Mouse (Mus musculus) neural tube, embryonic 13.5 days (tissue): Measurements from ENCODE around the gene Zfp398. TPM values are rescaled to one million over a fixed set of nuclear protein-coding genes. Genes with fewer than 3 reads are reported as not detected.

Experiments
- ATAC-seq: fragments of 200-750 bp; cut with Nextera tagmentation; 2 replicates; pipeline ENCODE4 v1.8.0; 2017; ENCODE audit warnings: low read depth, mild to moderate bottlenecking, moderate TSS enrichment, moderate library complexity
- H3K27ac ChIP-seq: fragments of 300-500 bp; sonication (generic); replicated peaks from 2 replicates; pipeline ENCODE4 v1.5.1; 2015; ENCODE audit warnings: moderate library complexity, mild to moderate bottlenecking, inconsistent platforms
- H3K27me3 ChIP-seq: fragments of 300-500 bp; sonication (generic); 2 replicates; pipeline ENCODE4 v1.6.1; 2015; ENCODE audit warnings: mild to moderate bottlenecking, inconsistent platforms
- H3K36me3 ChIP-seq: fragments of 300-500 bp; sonication (generic); 2 replicates; pipeline ENCODE4 v1.6.1; 2015; ENCODE audit warnings: mild to moderate bottlenecking, inconsistent platforms
- H3K4me1 ChIP-seq: fragments of 300-500 bp; sonication (generic); replicated peaks from 2 replicates; pipeline ENCODE4 v1.6.1; 2015; ENCODE audit warnings: inconsistent platforms
- H3K4me2 ChIP-seq: fragments of 300-500 bp; sonication (generic); 2 replicates; pipeline ENCODE4 v1.6.1; 2015; ENCODE audit warnings: inconsistent platforms, mild to moderate bottlenecking, moderate library complexity
- H3K4me3 ChIP-seq: fragments of 300-500 bp; sonication (generic); 2 replicates; pipeline ENCODE4 v1.5.1; 2015; ENCODE audit warnings: mild to moderate bottlenecking, inconsistent platforms
- H3K9ac ChIP-seq: fragments of 300-500 bp; sonication (generic); 2 replicates; pipeline ENCODE4 v1.6.1; 2015; ENCODE audit warnings: moderate library complexity, mild to moderate bottlenecking, inconsistent platforms
- H3K9me3 ChIP-seq: fragments of 300-500 bp; sonication (generic); 2 replicates; pipeline ENCODE4 v1.6.1; 2016; ENCODE audit warnings: inconsistent platforms
- WGBS: fragments of 180-500 bp; shearing (Covaris S2); methylation state at CpG from one replicate; pipeline ENCODE4 v1.1.7; 2015; 5-methylcytosine and 5-hydroxymethylcytosine counted together
- polyA plus RNA-seq: library from polyadenylated mRNA; unstranded; fragments of >200 nt; fragmentation: Nextera tagmentation; extraction: Ambion mirVana; gene quantifications from 2 replicates; pipeline ENCODE4 v1.2.1, GENCODE M21; 2015

Zfp398 gene
- polyA plus RNA-seq, 1 experiment from 2014 or later: 15.7 TPM

DNA sequence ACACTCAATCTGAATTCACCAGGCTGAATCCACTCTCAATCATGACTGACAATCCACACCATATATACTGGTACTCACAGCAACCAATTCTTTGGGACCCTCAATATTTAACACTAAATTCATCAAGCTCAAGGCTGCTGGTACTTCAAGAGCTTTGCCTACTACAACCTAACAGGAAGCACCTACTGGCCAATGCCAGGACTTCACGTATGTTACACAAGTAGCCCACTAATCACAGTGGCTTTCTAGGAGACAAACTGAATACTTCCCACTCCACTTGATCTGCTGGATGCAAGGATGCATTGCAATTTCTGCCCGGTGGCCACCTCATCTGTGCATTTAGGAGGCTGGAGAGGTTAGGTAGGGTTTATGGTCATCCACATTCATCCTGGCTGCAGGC lies 25.3 kb upstream of the Zfp398 start:
- no peaks in the 10 kb centered on the region for H3K9me3 ChIP-seq
- peaks cover 23% of the 10 kb centered on the region for H3K36me3 ChIP-seq
- no peak overlapping the region for H3K27ac ChIP-seq
- H3K4me2 ChIP-seq: peak overlapping the region; percentile 74
- peaks cover 52% of the 10 kb centered on the region for H3K4me1 ChIP-seq
- peak overlapping the region; percentile 10; the same call in 1 of the 2 replicates for H3K9ac ChIP-seq
- H3K4me3 ChIP-seq: no peak overlapping the region
- H3K27me3 ChIP-seq: no peaks in the 10 kb centered on the region
- 69% methylated on average over 2 of the region's 2 CpGs for WGBS
- no peak for ATAC-seq

DNA sequence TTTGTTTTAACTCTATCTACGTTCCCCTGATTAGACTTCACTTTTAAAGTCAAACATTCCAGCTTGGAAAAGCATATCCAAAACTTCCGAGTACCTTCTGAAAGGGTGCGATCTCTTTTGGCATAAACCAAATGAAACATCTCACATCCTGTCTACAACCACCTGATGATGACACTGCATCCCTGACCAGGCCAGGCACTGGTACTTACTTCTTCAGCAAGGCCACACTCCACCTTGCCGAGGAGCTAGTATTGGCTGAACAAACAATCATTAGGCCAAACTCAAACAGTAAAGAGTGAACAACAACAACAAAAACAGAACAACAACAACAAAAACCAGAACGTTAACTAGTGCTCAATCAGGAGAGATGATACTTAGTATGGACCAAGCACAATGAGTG lies 24.1 kb upstream of the Zfp398 start:
- H3K4me2 ChIP-seq: peak overlapping the region; percentile 74
- H3K36me3 ChIP-seq: peaks cover 11% of the 10 kb centered on the region
- no peaks in the 10 kb centered on the region for H3K9me3 ChIP-seq
- no peak for ATAC-seq
- peak overlapping the region; percentile 95 for H3K9ac ChIP-seq
- no peak overlapping the region for H3K27ac ChIP-seq
- peaks cover 52% of the 10 kb centered on the region for H3K4me1 ChIP-seq
- H3K27me3 ChIP-seq: no peaks in the 10 kb centered on the region
- H3K4me3 ChIP-seq: peak overlapping the region; percentile 87
- WGBS: 70% methylated on average over 5 of the region's 5 CpGs

DNA sequence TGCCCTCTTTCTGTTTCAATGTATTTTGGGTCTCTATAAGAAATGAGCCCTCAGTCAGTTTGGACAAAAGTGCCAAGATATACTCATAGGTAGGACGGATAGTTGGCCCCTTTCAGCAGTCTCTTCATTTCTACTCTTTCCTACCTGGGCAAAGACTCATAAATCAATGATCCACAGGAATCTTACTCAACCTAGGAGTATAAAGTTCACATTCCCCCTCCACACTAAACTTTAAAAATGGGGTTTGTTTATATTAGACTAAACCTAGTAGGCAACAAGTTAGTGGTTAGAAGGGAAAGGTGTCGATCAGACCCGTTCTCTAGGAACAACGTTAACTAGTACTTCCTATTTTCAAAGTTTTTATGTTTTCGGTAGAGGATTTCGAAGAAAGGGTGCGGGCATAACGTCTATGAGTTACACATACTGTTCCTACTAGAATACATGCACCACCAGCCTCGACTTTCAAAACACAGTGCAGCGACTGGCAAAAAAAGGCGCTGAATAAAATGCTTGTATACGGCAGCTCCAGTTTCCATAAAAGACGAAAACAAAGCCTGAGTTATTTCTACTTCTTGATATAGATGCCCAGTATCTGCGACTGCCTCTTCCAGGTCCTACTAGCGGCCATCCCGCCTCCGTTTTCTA lies 23.1 kb upstream of the Zfp398 start:
- Histone ChIP-seq H3K9ac (peak overlapping the region; percentile 95), H3K4me2 (peak overlapping the region; percentile 74), H3K36me3 (peaks cover 7% of the 10 kb centered on the region), H3K4me3 (peak overlapping the region; percentile 87), H3K27ac (peak overlapping the region; percentile 95), H3K4me1 (peaks cover 52% of the 10 kb centered on the region), H3K9me3 (no peaks in the 10 kb centered on the region), H3K27me3 (no peaks in the 10 kb centered on the region)
- no peak for ATAC-seq
- WGBS: under 1% methylated on average over 17 of the region's 17 CpGs

DNA sequence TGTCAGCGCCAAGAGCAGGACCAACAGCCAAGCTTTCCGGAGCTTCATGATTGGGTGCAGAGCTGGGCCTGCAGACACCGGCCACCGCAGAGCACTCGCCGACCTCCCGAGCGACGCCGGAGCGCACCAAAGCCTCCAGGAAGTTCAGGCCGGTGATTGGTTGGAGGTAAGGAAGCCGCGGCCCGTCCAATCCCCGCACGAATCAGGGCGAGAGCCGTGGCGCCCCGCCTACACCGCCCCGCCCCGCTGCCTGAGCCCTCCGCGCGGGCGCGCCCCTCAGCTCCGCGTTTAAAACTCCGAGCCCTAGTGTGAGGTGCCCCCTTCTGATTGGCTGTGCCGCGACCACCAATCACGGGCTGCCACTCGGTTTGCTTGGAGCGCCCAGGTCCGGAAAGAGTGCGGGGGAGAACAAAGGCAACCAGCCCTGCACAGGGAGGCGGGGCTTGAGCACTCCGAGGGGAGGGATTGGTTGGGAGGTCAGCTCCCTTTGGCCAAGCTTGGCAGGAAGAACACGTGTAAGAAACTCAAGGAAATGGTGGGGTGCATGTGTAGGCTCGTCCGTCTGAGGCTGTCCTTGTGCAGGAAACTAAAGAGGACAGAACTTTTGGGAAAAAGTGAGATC lies 22.1 kb upstream of the Zfp398 start, which contains the start of gene Pdia4:
Gene Pdia4, minus strand, starts transcription at position 174 of the 622 bp plus-strand sequence.
- H3K4me2 ChIP-seq: peak within 1 kb of the TSS; percentile 74
- peak; percentile 100 for ATAC-seq

DNA sequence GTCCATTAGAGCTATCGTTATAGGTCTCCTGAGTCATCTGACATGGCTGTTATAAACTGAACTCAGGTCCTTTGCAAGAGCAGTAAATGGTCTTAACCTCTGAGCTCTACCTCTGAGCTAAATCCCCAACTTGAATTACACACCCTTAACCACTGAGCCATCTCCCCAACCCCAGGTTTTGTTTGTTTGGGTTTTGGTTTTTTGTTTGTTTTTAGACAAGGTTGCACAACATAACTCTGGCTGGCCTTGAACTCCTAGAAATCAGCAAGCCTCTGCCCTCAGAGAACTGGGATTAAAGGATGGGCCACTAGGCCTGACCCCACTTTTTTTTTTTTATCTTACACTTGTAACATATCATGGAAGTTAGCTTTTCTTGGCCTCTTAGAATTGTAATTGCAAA lies 19.3 kb upstream of the Zfp398 start:
- H3K9me3 ChIP-seq: no peaks in the 10 kb centered on the region
- H3K36me3 ChIP-seq: peaks cover 40% of the 10 kb centered on the region
- H3K4me2 ChIP-seq: no peak overlapping the region
- no peak overlapping the region for H3K4me3 ChIP-seq
- H3K27me3 ChIP-seq: no peaks in the 10 kb centered on the region
- no peak overlapping the region for H3K9ac ChIP-seq
- H3K4me1 ChIP-seq: peaks cover 22% of the 10 kb centered on the region
- H3K27ac ChIP-seq: no peak overlapping the region
- WGBS: 95% methylated on average over 1 of the region's 1 CpGs
- ATAC-seq: no peak

More for the DNA sequence above, 22.1 kb upstream of the Zfp398 start, which contains the start of gene Pdia4:
- Histone ChIP-seq H3K4me1 (peaks cover 48% of the 10 kb centered on the region), H3K9me3 (no peaks in the 10 kb centered on the region), H3K4me3 (peak within 1 kb of the TSS; percentile 87), H3K27me3 (no peaks in the 10 kb centered on the region), H3K27ac (peak within 1 kb of the TSS; percentile 95), H3K9ac (peak within 1 kb of the TSS; percentile 95), H3K36me3 (peaks cover 12% of the 10 kb centered on the region)
- WGBS: under 1% methylated on average over 44 of the region's 44 CpGs

DNA sequence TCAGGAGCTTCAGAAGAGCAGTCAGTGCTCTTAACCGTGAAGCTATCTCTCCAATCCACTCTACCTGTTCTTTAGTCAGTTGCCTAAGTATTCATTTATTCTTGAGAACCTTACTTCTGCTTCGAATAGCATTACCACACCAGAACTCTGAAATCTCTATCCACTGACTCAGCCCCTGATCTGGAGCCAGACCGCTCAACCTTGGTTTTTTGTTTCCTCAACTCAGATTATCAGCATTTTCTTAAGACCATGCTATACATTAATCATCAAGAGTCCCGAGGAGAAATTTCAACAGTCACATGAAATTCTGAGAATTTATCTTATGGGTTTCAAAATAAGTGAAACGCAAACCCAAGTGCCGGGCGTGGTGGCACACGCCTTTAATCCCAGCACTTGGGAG lies 16.7 kb upstream of the Zfp398 start:
- Histone ChIP-seq H3K4me2 (no peak overlapping the region), H3K4me3 (no peak overlapping the region), H3K27me3 (no peaks in the 10 kb centered on the region), H3K4me1 (peaks cover 8% of the 10 kb centered on the region; the same call in 1 of the 2 replicates), H3K27ac (no peak overlapping the region), H3K36me3 (peaks cover 64% of the 10 kb centered on the region), H3K9me3 (no peaks in the 10 kb centered on the region), H3K9ac (no peak overlapping the region)
- WGBS: 96% methylated on average over 8 of the region's 8 CpGs
- ATAC-seq: no peak

DNA sequence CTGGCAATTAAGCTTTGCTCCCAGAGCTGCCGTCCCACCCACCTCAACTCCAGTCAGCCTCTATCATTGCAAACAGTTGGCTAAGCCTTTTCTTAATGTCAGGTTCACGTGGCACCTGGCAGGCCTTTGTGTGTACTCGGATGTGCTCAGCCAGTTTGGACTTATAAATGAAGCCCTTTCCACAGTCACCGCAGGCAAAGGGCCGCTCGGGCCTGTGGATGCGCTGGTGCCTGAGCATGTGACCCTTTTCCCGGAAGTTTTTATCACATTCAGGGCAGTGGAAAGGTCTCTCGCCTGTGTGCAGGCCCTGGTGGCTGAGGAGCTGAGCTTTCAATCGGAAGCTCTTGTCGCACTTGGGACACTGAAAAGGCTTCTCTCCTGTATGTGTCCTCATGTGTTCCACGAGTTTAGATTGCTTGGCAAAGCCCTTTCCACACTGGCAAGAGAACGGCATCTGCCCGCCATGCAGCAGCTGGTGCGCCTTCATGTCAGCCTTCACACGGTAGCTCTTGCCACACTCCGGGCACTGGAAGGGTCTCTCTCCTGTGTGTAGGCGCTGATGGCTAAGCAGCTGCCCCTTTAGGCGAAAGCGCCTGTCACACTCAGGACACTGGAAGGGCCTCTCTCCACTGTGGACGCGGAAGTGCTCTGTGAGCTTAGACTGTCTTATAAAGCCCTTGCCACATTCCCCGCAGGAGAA lies 15.7 kb upstream of the Zfp398 start:
- H3K9ac ChIP-seq: no peak overlapping the region
- WGBS: 92% methylated on average over 23 of the region's 23 CpGs

DNA sequence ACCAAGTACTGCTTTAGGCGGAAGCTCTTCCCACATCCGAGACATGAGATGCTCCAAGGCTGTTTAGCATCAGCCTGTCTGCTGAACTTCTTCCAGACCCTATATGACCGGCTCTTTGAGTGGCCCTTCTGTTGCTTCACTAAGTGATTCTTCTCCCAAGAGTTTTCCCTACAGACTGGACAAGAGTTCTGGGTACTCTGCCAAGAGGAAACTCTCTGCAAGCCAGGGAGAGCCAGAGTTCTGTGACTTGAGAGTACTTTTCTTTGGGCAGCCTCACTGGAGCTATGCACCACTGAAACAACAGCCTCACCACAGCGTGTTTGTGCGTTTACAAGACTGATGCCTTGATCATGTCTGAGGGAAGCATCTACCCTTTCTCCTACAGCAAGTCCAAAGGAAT lies 14.2 kb upstream of the Zfp398 start:
- H3K4me2 ChIP-seq: no peak overlapping the region
- no peaks in the 10 kb centered on the region for H3K4me1 ChIP-seq
- peaks cover 89% of the 10 kb centered on the region for H3K36me3 ChIP-seq
- no peak overlapping the region for H3K4me3 ChIP-seq
- H3K9ac ChIP-seq: no peak overlapping the region
- no peak overlapping the region for H3K27ac ChIP-seq
- ATAC-seq: no peak
- H3K27me3 ChIP-seq: no peaks in the 10 kb centered on the region
- 95% methylated on average over 5 of the region's 5 CpGs for WGBS
- H3K9me3 ChIP-seq: no peaks in the 10 kb centered on the region

More for the DNA sequence above, 15.7 kb upstream of the Zfp398 start:
- no peaks in the 10 kb centered on the region for H3K9me3 ChIP-seq
- peaks cover 75% of the 10 kb centered on the region for H3K36me3 ChIP-seq
- H3K27me3 ChIP-seq: no peaks in the 10 kb centered on the region
- no peak for ATAC-seq
- no peak overlapping the region for H3K4me3 ChIP-seq
- H3K27ac ChIP-seq: no peak overlapping the region
- H3K4me1 ChIP-seq: no peaks in the 10 kb centered on the region
- no peak overlapping the region for H3K4me2 ChIP-seq

DNA sequence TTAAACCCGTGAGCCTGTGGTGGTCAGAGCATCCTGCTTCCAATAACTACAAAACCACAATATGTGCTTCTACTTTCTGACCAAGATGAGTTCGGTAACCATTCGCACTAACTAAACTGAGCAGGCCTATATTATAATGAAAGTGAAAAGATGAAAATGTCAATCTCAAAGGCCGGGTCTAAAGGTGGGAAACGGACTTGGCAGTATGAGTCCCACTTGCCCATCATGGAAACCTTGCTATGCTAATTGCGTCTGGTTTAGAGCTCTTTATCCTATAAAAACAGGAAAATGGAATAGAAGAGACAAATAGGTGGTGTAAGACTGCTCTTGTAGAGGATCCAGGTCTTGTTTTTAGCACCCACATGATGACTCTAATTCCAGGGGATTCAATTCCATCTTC lies 13.7 kb upstream of the Zfp398 start:
- Histone ChIP-seq H3K4me3 (no peak overlapping the region), H3K27ac (no peak overlapping the region), H3K4me2 (no peak overlapping the region), H3K9me3 (no peaks in the 10 kb centered on the region), H3K9ac (no peak overlapping the region), H3K27me3 (no peaks in the 10 kb centered on the region), H3K4me1 (no peaks in the 10 kb centered on the region), H3K36me3 (peaks cover 92% of the 10 kb centered on the region)
- WGBS: 90% methylated on average over 6 of the region's 6 CpGs
- no peak for ATAC-seq

DNA sequence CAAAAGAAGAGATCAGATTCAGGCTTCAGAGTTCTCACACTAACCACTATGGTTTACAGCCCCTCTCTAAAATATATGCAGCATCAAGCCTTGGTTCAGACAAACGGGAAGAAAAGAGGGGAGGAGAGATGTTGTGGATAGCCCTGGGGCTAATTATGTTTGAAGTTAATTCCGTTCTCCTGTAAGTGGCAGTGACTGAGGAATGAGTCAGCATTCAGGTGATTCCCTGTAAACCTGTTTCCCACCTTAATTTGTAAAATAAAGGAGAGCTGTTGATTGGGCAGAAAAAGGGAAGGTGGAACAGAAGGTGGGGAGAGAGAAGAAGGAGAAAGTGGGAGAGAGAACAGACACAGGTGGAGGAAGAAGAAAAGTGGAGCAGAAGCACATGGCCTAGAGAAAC lies 11.2 kb upstream of the Zfp398 start:
- Histone ChIP-seq H3K9me3 (no peaks in the 10 kb centered on the region), H3K4me3 (no peak overlapping the region), H3K27ac (no peak overlapping the region), H3K4me1 (peaks cover 15% of the 10 kb centered on the region), H3K9ac (no peak overlapping the region), H3K4me2 (no peak overlapping the region), H3K36me3 (peaks cover 71% of the 10 kb centered on the region), H3K27me3 (no peaks in the 10 kb centered on the region)
- ATAC-seq: no peak
- 58% methylated on average over 2 of the region's 2 CpGs for WGBS

DNA sequence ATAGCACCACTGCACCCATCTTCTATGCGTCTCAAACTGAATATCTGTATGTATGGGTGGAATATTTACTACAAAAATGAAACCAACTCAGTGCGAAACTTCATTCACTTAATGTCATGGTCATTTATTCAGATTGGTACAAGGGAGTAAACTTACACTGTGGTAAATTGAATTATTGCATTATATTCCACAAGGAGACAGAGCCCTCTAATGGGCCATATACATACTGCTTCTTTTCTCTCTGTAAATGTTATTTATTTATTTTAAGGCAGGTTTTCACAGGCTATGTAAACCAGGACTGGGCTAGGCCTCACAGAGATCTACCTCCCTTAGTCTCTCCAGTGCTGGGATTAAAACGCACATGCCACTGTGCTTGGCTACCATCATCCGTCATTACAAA lies 8.0 kb upstream of the Zfp398 start:
- H3K9me3 ChIP-seq: no peaks in the 10 kb centered on the region
- no peak overlapping the region for H3K9ac ChIP-seq
- WGBS: 91% methylated on average over 4 of the region's 4 CpGs
- H3K27ac ChIP-seq: no peak overlapping the region
- H3K4me1 ChIP-seq: peaks cover 24% of the 10 kb centered on the region
- no peak overlapping the region for H3K4me2 ChIP-seq
- no peak overlapping the region for H3K4me3 ChIP-seq
- ATAC-seq: no peak
- no peaks in the 10 kb centered on the region for H3K27me3 ChIP-seq
- H3K36me3 ChIP-seq: peaks cover 40% of the 10 kb centered on the region

DNA sequence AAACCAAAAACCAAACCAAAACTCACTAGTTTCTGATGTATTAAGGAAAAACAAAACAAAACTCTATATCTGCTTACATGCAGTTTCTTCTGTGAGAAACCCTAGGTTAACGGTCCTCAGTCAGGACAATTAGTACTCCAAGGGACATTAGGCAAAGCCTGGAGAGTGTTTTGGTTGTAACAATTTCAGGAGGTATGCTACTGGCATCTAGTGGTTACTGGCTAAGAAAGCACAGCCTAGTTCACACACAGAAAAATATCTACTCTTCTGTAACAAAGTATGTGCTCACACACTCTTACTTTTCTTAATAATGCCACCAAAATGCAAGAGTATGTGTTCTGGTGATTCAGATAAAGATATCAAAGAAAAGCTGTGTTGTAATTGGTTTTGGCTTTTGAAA lies 6.5 kb upstream of the Zfp398 start:
- WGBS: 23% methylated on average over 1 of the region's 1 CpGs
- H3K27ac ChIP-seq: no peak overlapping the region
- peak overlapping the region; percentile 59 for H3K4me2 ChIP-seq
- ATAC-seq: no peak
- H3K9me3 ChIP-seq: no peaks in the 10 kb centered on the region
- peak overlapping the region; percentile 96 for H3K9ac ChIP-seq
- H3K4me1 ChIP-seq: peaks cover 24% of the 10 kb centered on the region
- no peaks in the 10 kb centered on the region for H3K27me3 ChIP-seq
- peaks cover 25% of the 10 kb centered on the region for H3K36me3 ChIP-seq
- H3K4me3 ChIP-seq: peak overlapping the region; percentile 83
